In genomic region chr16:26285627-26286026, GRCm38 (mm10) we compare ENCODE assay signal across 21 mouse cellular contexts.
DNase-seq lines count a peak whose midpoint lies in the region; ATAC-seq and TF ChIP-seq lines count a peak whose summit lies in the region.
"Had no signal": no experiment of that assay in that cellular context is flagged by ENCODE, and none has a peak within 500 bp of the region (broad histone marks: within the 10 kb centered on the region; RNA-seq: fewer than 3 reads in every experiment).

No protein-coding gene starts in this region.

- H3K4me3 ChIP-seq in liver, postnatal 0 days (ENCODE audit: low read depth, low read length) = no peak overlapping the region
- no peak overlapping the region for H3K4me3 ChIP-seq in liver, embryonic 12.5 days
- H3K4me3 ChIP-seq in heart, embryonic 11.5 days (ENCODE audit: low read depth, low read length) = no peak overlapping the region
- H3K4me3 ChIP-seq in layer of hippocampus, adult 2 months = no peak overlapping the region
- H3K4me3 ChIP-seq: embryonic facial prominence, embryonic 13.5 days; embryonic facial prominence, embryonic 15.5 days; erythroblast, embryonic 14.5 days; forebrain, embryonic 10.5 days; forebrain, embryonic 12.5 days had no signal

- no peaks in the 10 kb centered on the region for H3K36me3 ChIP-seq in liver, postnatal 0 days (replicated peaks; ENCODE audit: insufficient read depth, low read length)
- H3K36me3 ChIP-seq in liver, embryonic 12.5 days = no peaks in the 10 kb centered on the region
- H3K36me3 ChIP-seq in heart, embryonic 11.5 days (ENCODE audit: control insufficient read depth, insufficient read depth, low read length) = no peaks in the 10 kb centered on the region
- H3K36me3 ChIP-seq: embryonic facial prominence, embryonic 13.5 days; embryonic facial prominence, embryonic 15.5 days; forebrain, embryonic 10.5 days; forebrain, embryonic 12.5 days had no signal

- no peak overlapping the region for H3K4me2 ChIP-seq in liver, postnatal 0 days (ENCODE audit: low read depth, low read length)
- no peak overlapping the region for H3K4me2 ChIP-seq in liver, embryonic 12.5 days
- H3K4me2 ChIP-seq in heart, embryonic 11.5 days = no peak overlapping the region
- H3K4me2 ChIP-seq: embryonic facial prominence, embryonic 13.5 days; embryonic facial prominence, embryonic 15.5 days; forebrain, embryonic 12.5 days had no signal

- TF ChIP-seq CTCF in liver, postnatal 0 days (IDR thresholded peaks at IDR 0.05; ENCODE audit: low read depth) = no peak
- no peak for TF ChIP-seq CTCF in layer of hippocampus, adult 2 months (conservative IDR thresholded peaks at IDR 0.05)

- ATAC-seq in liver, postnatal 0 days = peak; percentile 27; the same call in 1 of the 2 replicates
- ATAC-seq in liver, embryonic 12.5 days = no peak
- ATAC-seq in megakaryocyte, adult 5-6 weeks (ENCODE audit: poor library complexity, severe bottlenecking) = peak; percentile 73
- no peak for ATAC-seq in heart, embryonic 11.5 days (replicated peaks; ENCODE audit: insufficient number of reproducible peaks, low FRiP score, low TSS enrichment)
- ATAC-seq: forebrain, embryonic 14.5 days; forebrain, embryonic 16.5 days had no signal

- no peak overlapping the region for H3K9ac ChIP-seq in liver, postnatal 0 days (replicated peaks)
- H3K9ac ChIP-seq in liver, embryonic 12.5 days = no peak overlapping the region
- H3K9ac ChIP-seq in heart, embryonic 11.5 days (ENCODE audit: low read depth, low read length) = no peak overlapping the region
- H3K9ac ChIP-seq: embryonic facial prominence, embryonic 13.5 days; embryonic facial prominence, embryonic 15.5 days; forebrain, embryonic 12.5 days had no signal

- 59% methylated on average over 1 of the region's 1 CpGs for WGBS in liver, postnatal 0 days (ENCODE audit: insufficient replicate concordance)
- 69% methylated on average over 1 of the region's 1 CpGs for WGBS in liver, embryonic 12.5 days (ENCODE audit: insufficient replicate concordance)
- 83% methylated on average over 1 of the region's 1 CpGs for WGBS in heart, embryonic 11.5 days (ENCODE audit: insufficient replicate concordance)

- DNase-seq in liver, postnatal 0 days = no peak
- no peak for DNase-seq in layer of hippocampus, adult 2 months (ENCODE audit: low spot score in 2 of 2)
- DNase-seq: adrenal gland, adult 2 months; adrenal gland, postnatal 10 days; adrenal gland, postnatal 25 days; cerebellum, adult 11 months; cerebellum, adult 18-20 months; cerebellum, adult 8-10 months; cerebellum, adult 9-11 months; cerebellum, postnatal 25 days; embryo, embryonic 11 days had no signal

- H3K9me3 ChIP-seq in liver, postnatal 0 days (ENCODE audit: low read length) = no peaks in the 10 kb centered on the region
- no peaks in the 10 kb centered on the region for H3K9me3 ChIP-seq in liver, embryonic 12.5 days (replicated peaks)
- no peaks in the 10 kb centered on the region for H3K9me3 ChIP-seq in heart, embryonic 11.5 days (replicated peaks; ENCODE audit: control insufficient read depth, low read length)
- H3K9me3 ChIP-seq: embryonic facial prominence, embryonic 13.5 days; embryonic facial prominence, embryonic 15.5 days; forebrain, embryonic 10.5 days; forebrain, embryonic 12.5 days had no signal

- no peak for TF ChIP-seq EP300 in liver, postnatal 0 days (IDR thresholded peaks at IDR 0.05; ENCODE audit: low read depth)

- H3K27ac ChIP-seq in liver, postnatal 0 days (ENCODE audit: low read depth) = 0 out of 2 replicates have a peak overlapping the region, but pooled peaks have one; percentile 44
- H3K27ac ChIP-seq in liver, embryonic 12.5 days = no peak overlapping the region
- H3K27ac ChIP-seq in heart, embryonic 11.5 days (ENCODE audit: low read depth, low read length) = no peak overlapping the region
- no peak overlapping the region for H3K27ac ChIP-seq in layer of hippocampus, adult 2 months
- H3K27ac ChIP-seq: embryonic facial prominence, embryonic 13.5 days; embryonic facial prominence, embryonic 15.5 days; forebrain, embryonic 10.5 days; forebrain, embryonic 12.5 days had no signal

- no peaks in the 10 kb centered on the region for H3K4me1 ChIP-seq in liver, postnatal 0 days (ENCODE audit: insufficient read depth)
- H3K4me1 ChIP-seq in liver, embryonic 12.5 days = no peaks in the 10 kb centered on the region
- H3K4me1 ChIP-seq in heart, embryonic 11.5 days (ENCODE audit: control insufficient read depth, insufficient read depth, low read length) = no peaks in the 10 kb centered on the region
- H3K4me1 ChIP-seq: embryonic facial prominence, embryonic 13.5 days; embryonic facial prominence, embryonic 15.5 days; forebrain, embryonic 12.5 days had no signal

- no peaks in the 10 kb centered on the region for H3K27me3 ChIP-seq in liver, postnatal 0 days (ENCODE audit: insufficient read depth, low read length)
- no peaks in the 10 kb centered on the region for H3K27me3 ChIP-seq in liver, embryonic 12.5 days (replicated peaks)
- H3K27me3 ChIP-seq in heart, embryonic 11.5 days (ENCODE audit: control insufficient read depth, insufficient read depth, low read length) = no peaks in the 10 kb centered on the region
- H3K27me3 ChIP-seq: embryonic facial prominence, embryonic 13.5 days; embryonic facial prominence, embryonic 15.5 days; forebrain, embryonic 12.5 days had no signal

Comparison
In these comparisons a context has a peak if more than half of its experiments do, and no peak if none do; other contexts are left out.
1. ATAC-seq: peak in liver, postnatal 0 days (single experiment) and megakaryocyte, adult 5-6 weeks (single experiment); none in liver, embryonic 12.5 days (single experiment) and heart, embryonic 11.5 days (single experiment).